Mouse (Mus musculus): ENCODE results near the gene Fam126a.

The Fam126a gene

GRCm38 (mm10) chr5:23990001-23990400 is 40.5 kb downstream of the Fam126a start:
- DNase-seq: no peak

GRCm38 (mm10) chr5:23987792-23988191 is 42.7 kb downstream of the Fam126a start:
- no peak for DNase-seq

- DNase-seq: no peak
These were observed 48.4 kb downstream of the Fam126a start for GRCm38 (mm10) chr5:23982081-23982480.

- no peak for DNase-seq
These were observed 52.0 kb downstream of the Fam126a start for GRCm38 (mm10) chr5:23978516-23978915.

- no peak for DNase-seq
These were observed 55.4 kb downstream of the Fam126a start for GRCm38 (mm10) chr5:23974994-23975575.

- DNase-seq: peak; percentile 33 to 37
These were observed 62.8 kb downstream of the Fam126a start for GRCm38 (mm10) chr5:23967705-23968104.

- peak; percentile 11 to 24 for DNase-seq
These were observed 65.8 kb downstream of the Fam126a start for GRCm38 (mm10) chr5:23964599-23965165.

GRCm38 (mm10) chr5:23953047-23953446 is 77.4 kb downstream of the Fam126a start:
- DNase-seq: no peak

- DNase-seq: no peak
These were observed 82.4 kb downstream of the Fam126a start for GRCm38 (mm10) chr5:23948071-23948470.

- DNase-seq: no peak
These were observed 85.4 kb downstream of the Fam126a start for GRCm38 (mm10) chr5:23945056-23945455.

GRCm38 (mm10) chr5:23943534-23943933 is 87.0 kb downstream of the Fam126a start:
- DNase-seq: no peak

- no peak for DNase-seq
These were observed 106.9 kb downstream of the Fam126a start for GRCm38 (mm10) chr5:23923481-23924165.

- no peak for DNase-seq
These were observed 107.8 kb downstream of the Fam126a start for GRCm38 (mm10) chr5:23922516-23923291.

GRCm38 (mm10) chr5:23921316-23921715 is 109.2 kb downstream of the Fam126a start:
- no peak for DNase-seq

- no peak for DNase-seq
These were observed 110.4 kb downstream of the Fam126a start for GRCm38 (mm10) chr5:23919892-23920731.

GRCm38 (mm10) chr5:23917301-23917700 is 113.2 kb downstream of the Fam126a start:
- no peak for DNase-seq

- no peak for DNase-seq
These were observed 118.9 kb downstream of the Fam126a start for GRCm38 (mm10) chr5:23911556-23911955.

GRCm38 (mm10) chr5:23909256-23909655 is 121.2 kb downstream of the Fam126a start:
- DNase-seq: no peak

GRCm38 (mm10) chr5:23908486-23909090 is 121.9 kb downstream of the Fam126a start:
- DNase-seq: no peak

- no peak for DNase-seq
These were observed 128.3 kb downstream of the Fam126a start for GRCm38 (mm10) chr5:23902221-23902620.

- DNase-seq: no peak
These were observed 130.3 kb downstream of the Fam126a start for GRCm38 (mm10) chr5:23900190-23900589.

All from cerebellum, postnatal 10 days (tissue).